Mouse (Mus musculus): ENCODE data around the gene Gm20708. TPM values are rescaled to one million over a fixed set of nuclear protein-coding genes. Genes with fewer than 3 reads are reported as not detected.

Gene Gm20708
- polyA plus RNA-seq, 1 experiment from 2014 or later = 0.21 TPM

- Histone ChIP-seq H3K4me3 (replicated peaks; ENCODE audit: low read depth, low read length) (no peak overlapping the region), H3K9ac (ENCODE audit: low read depth, low read length) (no peak overlapping the region), H3K27ac (no peak overlapping the region), H3K4me1 (replicated peaks; ENCODE audit: insufficient read depth, low read length) (no peaks in the 10 kb centered on the region), H3K36me3 (ENCODE audit: insufficient read depth, low read length) (no peaks in the 10 kb centered on the region), H3K4me2 (ENCODE audit: low read length) (no peak overlapping the region), H3K9me3 (replicated peaks; ENCODE audit: low read length) (no peaks in the 10 kb centered on the region), H3K27me3 (ENCODE audit: insufficient read depth, low read length) (no peaks in the 10 kb centered on the region)
- TF ChIP-seq CTCF (IDR thresholded peaks at IDR 0.05; ENCODE audit: low read depth) = no peak
- ATAC-seq (replicated peaks; ENCODE audit: low FRiP score, low read depth) = no peak
- no peak for DNase-seq (ENCODE audit: low spot score)
- 83% methylated on average over 7 of the region's 7 CpGs for WGBS
Observed at GRCm38 (mm10) chr11:117800038-117800437, 9.4 kb upstream of the Gm20708 start.

GRCm38 (mm10) chr11:117801650-117802049, 7.8 kb upstream of the Gm20708 start:
- Histone ChIP-seq H3K9me3 (replicated peaks; ENCODE audit: low read length) (no peaks in the 10 kb centered on the region), H3K27me3 (ENCODE audit: insufficient read depth, low read length) (no peaks in the 10 kb centered on the region), H3K4me1 (replicated peaks; ENCODE audit: insufficient read depth, low read length) (no peaks in the 10 kb centered on the region), H3K4me3 (replicated peaks; ENCODE audit: low read depth, low read length) (no peak overlapping the region), H3K9ac (ENCODE audit: low read depth, low read length) (no peak overlapping the region), H3K36me3 (ENCODE audit: insufficient read depth, low read length) (no peaks in the 10 kb centered on the region), H3K4me2 (ENCODE audit: low read length) (no peak overlapping the region), H3K27ac (no peak overlapping the region)
- no peak for TF ChIP-seq CTCF (IDR thresholded peaks at IDR 0.05; ENCODE audit: low read depth)
- 48% methylated on average over 7 of the region's 7 CpGs for WGBS
- no peak for ATAC-seq (replicated peaks; ENCODE audit: low FRiP score, low read depth)
- peak; percentile 44 for DNase-seq (ENCODE audit: low spot score)

GRCm38 (mm10) chr11:117803166-117803688, 6.2 kb upstream of the Gm20708 start:
- no peaks in the 10 kb centered on the region for H3K27me3 ChIP-seq (ENCODE audit: insufficient read depth, low read length)
- no peak overlapping the region for H3K4me3 ChIP-seq (replicated peaks; ENCODE audit: low read depth, low read length)
- no peak overlapping the region for H3K4me2 ChIP-seq (ENCODE audit: low read length)
- no peak for ATAC-seq (replicated peaks; ENCODE audit: low FRiP score, low read depth)
- H3K9ac ChIP-seq (ENCODE audit: low read depth, low read length) = no peak overlapping the region
- TF ChIP-seq CTCF (IDR thresholded peaks at IDR 0.05; ENCODE audit: low read depth) = no peak
- H3K4me1 ChIP-seq (replicated peaks; ENCODE audit: insufficient read depth, low read length) = no peaks in the 10 kb centered on the region
- no peak overlapping the region for H3K27ac ChIP-seq
- H3K36me3 ChIP-seq (ENCODE audit: insufficient read depth, low read length) = no peaks in the 10 kb centered on the region
- 76% methylated on average over 3 of the region's 3 CpGs for WGBS
- H3K9me3 ChIP-seq (replicated peaks; ENCODE audit: low read length) = no peaks in the 10 kb centered on the region
- DNase-seq (ENCODE audit: low spot score) = no peak

- H3K9me3 ChIP-seq (replicated peaks; ENCODE audit: low read length) = no peaks in the 10 kb centered on the region
- H3K36me3 ChIP-seq (ENCODE audit: insufficient read depth, low read length) = no peaks in the 10 kb centered on the region
- no peak overlapping the region for H3K4me3 ChIP-seq (replicated peaks; ENCODE audit: low read depth, low read length)
- H3K4me1 ChIP-seq (replicated peaks; ENCODE audit: insufficient read depth, low read length) = peaks cover 3% of the 10 kb centered on the region; the same call in 1 of the 2 replicates
- H3K4me2 ChIP-seq (ENCODE audit: low read length) = no peak overlapping the region
- DNase-seq (ENCODE audit: low spot score) (no peak), ATAC-seq (replicated peaks; ENCODE audit: low FRiP score, low read depth) (no peak)
- 95% methylated on average over 6 of the region's 6 CpGs for WGBS
- no peak overlapping the region for H3K9ac ChIP-seq (ENCODE audit: low read depth, low read length)
- no peak overlapping the region for H3K27ac ChIP-seq
- no peak for TF ChIP-seq CTCF (IDR thresholded peaks at IDR 0.05; ENCODE audit: low read depth)
- no peaks in the 10 kb centered on the region for H3K27me3 ChIP-seq (ENCODE audit: insufficient read depth, low read length)
Observed at GRCm38 (mm10) chr11:117806781-117807180, 2.7 kb upstream of the Gm20708 start.

GRCm38 (mm10) chr11:117810401-117811046, 1.1 kb downstream of the Gm20708 start:
- WGBS = 0% methylated on average over 21 of the region's 21 CpGs
- ATAC-seq (replicated peaks; ENCODE audit: low FRiP score, low read depth) = peak; percentile 89
- Histone ChIP-seq H3K4me3 (replicated peaks; ENCODE audit: low read depth, low read length) (peak overlapping the region; percentile 71), H3K36me3 (ENCODE audit: insufficient read depth, low read length) (peaks cover 23% of the 10 kb centered on the region), H3K27me3 (ENCODE audit: insufficient read depth, low read length) (no peaks in the 10 kb centered on the region), H3K4me1 (replicated peaks; ENCODE audit: insufficient read depth, low read length) (peaks cover 3% of the 10 kb centered on the region; the same call in 1 of the 2 replicates), H3K27ac (peak overlapping the region; percentile 75), H3K9ac (ENCODE audit: low read depth, low read length) (peak overlapping the region; percentile 74), H3K9me3 (replicated peaks; ENCODE audit: low read length) (no peaks in the 10 kb centered on the region), H3K4me2 (ENCODE audit: low read length) (peak overlapping the region; percentile 82)
- peak; percentile 58 for TF ChIP-seq CTCF (IDR thresholded peaks at IDR 0.05; ENCODE audit: low read depth)
- DNase-seq (ENCODE audit: low spot score) = peak; percentile 94

GRCm38 (mm10) chr11:117813867-117814266, 4.4 kb downstream of the Gm20708 start:
- H3K9ac ChIP-seq (ENCODE audit: low read depth, low read length) = no peak overlapping the region
- WGBS = 80% methylated on average over 5 of the region's 5 CpGs
- H3K4me2 ChIP-seq (ENCODE audit: low read length) = no peak overlapping the region
- TF ChIP-seq CTCF (IDR thresholded peaks at IDR 0.05; ENCODE audit: low read depth) = no peak
- no peak overlapping the region for H3K4me3 ChIP-seq (replicated peaks; ENCODE audit: low read depth, low read length)
- peaks cover 3% of the 10 kb centered on the region; the same call in 1 of the 2 replicates for H3K4me1 ChIP-seq (replicated peaks; ENCODE audit: insufficient read depth, low read length)
- H3K27ac ChIP-seq = no peak overlapping the region
- H3K27me3 ChIP-seq (ENCODE audit: insufficient read depth, low read length) = no peaks in the 10 kb centered on the region
- DNase-seq (ENCODE audit: low spot score) = no peak
- H3K9me3 ChIP-seq (replicated peaks; ENCODE audit: low read length) = no peaks in the 10 kb centered on the region
- ATAC-seq (replicated peaks; ENCODE audit: low FRiP score, low read depth) = no peak
- peaks cover 32% of the 10 kb centered on the region for H3K36me3 ChIP-seq (ENCODE audit: insufficient read depth, low read length)
